In the genomic region with DNA sequence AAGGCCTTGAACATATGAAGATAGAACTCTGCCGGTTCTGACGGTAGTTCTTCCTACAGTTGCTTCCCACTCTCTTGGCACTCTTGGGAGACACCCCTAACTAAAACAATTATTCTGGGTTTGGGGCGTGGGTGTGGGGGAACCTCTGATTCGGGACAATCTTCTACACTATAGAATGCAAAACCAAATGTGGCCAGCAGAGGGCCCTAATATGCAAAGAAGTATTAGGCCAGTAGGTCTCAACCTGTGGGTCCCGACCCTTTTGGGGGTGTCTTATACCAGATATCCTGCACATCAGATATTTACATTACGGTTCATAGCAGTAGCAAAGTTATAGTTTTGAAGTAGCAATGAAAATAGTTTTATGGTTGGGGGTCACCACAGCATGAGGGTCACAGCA, we compare ENCODE assay signal across 13 mouse cellular contexts. TPM values are rescaled to one million over a fixed set of nuclear protein-coding genes. Genes with fewer than 3 reads are reported as not detected.
A peak's percentile ranks its signal among the peaks of the same experiment; 100 is the strongest.
DNase-seq lines count a peak whose midpoint lies in the region; ATAC-seq and TF ChIP-seq lines count a peak whose summit lies in the region.
"Had no signal": no experiment of that assay in that cellular context is flagged by ENCODE, and none has a peak within 500 bp of the region (broad histone marks: within the 10 kb centered on the region; RNA-seq: fewer than 3 reads in every experiment).

No protein-coding gene starts in this region.

- no peak overlapping the region for H3K27ac ChIP-seq in forebrain, postnatal 0 days (ENCODE audit: low read depth, low read length)
- H3K27ac ChIP-seq: hindbrain, embryonic 15.5 days had no signal

- no peaks in the 10 kb centered on the region for H3K27me3 ChIP-seq in forebrain, postnatal 0 days (ENCODE audit: insufficient read depth, low read length)
- H3K27me3 ChIP-seq: hindbrain, embryonic 15.5 days had no signal

- H3K9me3 ChIP-seq in forebrain, postnatal 0 days (ENCODE audit: low read length), result no peaks in the 10 kb centered on the region
- H3K9me3 ChIP-seq: hindbrain, embryonic 15.5 days had no signal

- no peak overlapping the region for H3K4me2 ChIP-seq in forebrain, postnatal 0 days (ENCODE audit: low read depth)
- H3K4me2 ChIP-seq: hindbrain, embryonic 15.5 days had no signal

- H3K4me1 ChIP-seq in forebrain, postnatal 0 days (ENCODE audit: insufficient read depth), result no peaks in the 10 kb centered on the region
- H3K4me1 ChIP-seq: hindbrain, embryonic 15.5 days had no signal

- no peak overlapping the region for H3K4me3 ChIP-seq in forebrain, postnatal 0 days (ENCODE audit: low read depth, low read length)
- H3K4me3 ChIP-seq: hindbrain, embryonic 15.5 days had no signal

- intact Hi-C loops in left cerebral cortex, postnatal 4 days (cut with DNase I), result no loop called here

- H3K36me3 ChIP-seq in forebrain, postnatal 0 days (ENCODE audit: insufficient read depth), result no peaks in the 10 kb centered on the region
- H3K36me3 ChIP-seq: hindbrain, embryonic 15.5 days had no signal

- H3K9ac ChIP-seq in forebrain, postnatal 0 days, result no peak overlapping the region
- H3K9ac ChIP-seq: hindbrain, embryonic 15.5 days had no signal

- no peak; the same call in 1 of the 2 replicates for TF ChIP-seq CTCF in forebrain, postnatal 0 days (IDR thresholded peaks at IDR 0.05; ENCODE audit: low read depth)

- WGBS in forebrain, postnatal 0 days, result 86% methylated on average over 6 of the region's 6 CpGs

- peak; percentile 6 for DNase-seq in cerebellum, adult 9-10 months
- DNase-seq in cerebellum, adult 8-10 months, result no peak
- DNase-seq in left cerebral cortex, postnatal 4 days, result peak; percentile 10
- DNase-seq in left cerebral cortex, adult 11 months (ENCODE audit: low spot score), result no peak
- peak; percentile 23 to 49 for DNase-seq in adrenal gland, postnatal 36 days
- no peak for DNase-seq in forebrain, postnatal 0 days
- DNase-seq in layer of hippocampus, adult 8-10 months (ENCODE audit: low spot score in 2 of 2), result no peak
- DNase-seq: cerebellum, adult 11-12 months had no signal

- peak; percentile 57; the same call in 1 of the 2 replicates for ATAC-seq in megakaryocyte progenitor cell, adult 5-6 weeks (replicated peaks; ENCODE audit: poor library complexity)
- no peak for ATAC-seq in forebrain, postnatal 0 days

RNA-seq across cellular contexts. Expression of gene Vnn1, which starts 13.8 kb away (rescaled TPM):
- under 1 TPM; 0.32 to 0.38 TPM for total RNA-seq in left cerebral cortex, postnatal 4 days (2021)
- 10 to 100 TPM; 18.8 to 60.6 TPM for total RNA-seq in adrenal gland, postnatal 36 days (2021)
- 0.17 TPM in 1 of 2 replicates, not detected in the other for total RNA-seq in megakaryocyte progenitor cell, adult 5-6 weeks (2015)
- 0.04 TPM in 1 of 2 replicates, not detected in the other for total RNA-seq in megakaryocyte progenitor cell, adult 5-6 weeks (2017)
- 0.38 and 0.43 TPM in 2 replicates for total RNA-seq in forebrain, postnatal 0 days (2014; rRNA removed)
- 0.92 and 0.98 TPM in 2 replicates for polyA plus RNA-seq in forebrain, postnatal 0 days (2015; fragmentation: Nextera tagmentation; extraction: Ambion mirVana)
- not detected for total RNA-seq in layer of hippocampus, adult 8-10 months (2022)

RNA-seq across cellular contexts. Expression of gene Vnn3, which starts 29.4 kb away (rescaled TPM):
- under 1 TPM in 1 of 2 experiments, not detected in 1; 0.20 TPM for total RNA-seq in left cerebral cortex, postnatal 4 days (2021)
- total RNA-seq in adrenal gland, postnatal 36 days (2021), result 10 to 100 TPM in 1 of 2 experiments, 1 to 10 TPM in 1; 8.5 to 77.2 TPM
- total RNA-seq in megakaryocyte progenitor cell, adult 5-6 weeks (2015), result not detected in 2 replicates
- total RNA-seq in megakaryocyte progenitor cell, adult 5-6 weeks (2017), result 0.21 TPM in 1 of 2 replicates, not detected in the other
- total RNA-seq in forebrain, postnatal 0 days (2014; rRNA removed), result 0.10 TPM in 1 of 2 replicates, not detected in the other
- polyA plus RNA-seq in forebrain, postnatal 0 days (2015; fragmentation: Nextera tagmentation; extraction: Ambion mirVana), result 0.10 TPM in 1 of 2 replicates, not detected in the other
- total RNA-seq in layer of hippocampus, adult 8-10 months (2022), result under 1 TPM in 3 of 4 experiments, not detected in 1; 0.17 to 0.36 (median 0.35) TPM
- polyA plus RNA-seq: hindbrain, embryonic 15.5 days; neural tube, embryonic 14.5 days had no signal

RNA-seq across cellular contexts. Expression of gene Taar1, which starts 39.5 kb away (rescaled TPM):
- total RNA-seq in left cerebral cortex, postnatal 4 days (2021), result not detected
- total RNA-seq in adrenal gland, postnatal 36 days (2021), result not detected
- not detected in 2 replicates for total RNA-seq in megakaryocyte progenitor cell, adult 5-6 weeks (2015)
- not detected in 2 replicates for total RNA-seq in megakaryocyte progenitor cell, adult 5-6 weeks (2017)
- not detected in 2 replicates for total RNA-seq in forebrain, postnatal 0 days (2014; rRNA removed)
- polyA plus RNA-seq in forebrain, postnatal 0 days (2015; fragmentation: Nextera tagmentation; extraction: Ambion mirVana), result not detected in 2 replicates
- total RNA-seq in layer of hippocampus, adult 8-10 months (2022), result not detected
- polyA plus RNA-seq: hindbrain, embryonic 15.5 days; liver, embryonic 16.5 days; neural tube, embryonic 14.5 days; stomach, embryonic 16.5 days had no signal

RNA-seq across cellular contexts. Expression of gene Taar2, which starts 57.7 kb away (rescaled TPM):
- not detected for total RNA-seq in left cerebral cortex, postnatal 4 days (2021)
- total RNA-seq in adrenal gland, postnatal 36 days (2021), result not detected
- not detected in 2 replicates for total RNA-seq in megakaryocyte progenitor cell, adult 5-6 weeks (2015)
- total RNA-seq in megakaryocyte progenitor cell, adult 5-6 weeks (2017), result not detected in 2 replicates
- not detected in 2 replicates for total RNA-seq in forebrain, postnatal 0 days (2014; rRNA removed)
- polyA plus RNA-seq in forebrain, postnatal 0 days (2015; fragmentation: Nextera tagmentation; extraction: Ambion mirVana), result 0.15 and 0.19 TPM in 2 replicates
- total RNA-seq in layer of hippocampus, adult 8-10 months (2022), result not detected
- polyA plus RNA-seq: hindbrain, embryonic 15.5 days; liver, embryonic 16.5 days; neural tube, embryonic 14.5 days had no signal

Comparison
In these comparisons a context has a peak if more than half of its experiments do, and no peak if none do; other contexts are left out.
1. DNase-seq: peak in cerebellum, adult 9-10 months (single experiment), left cerebral cortex, postnatal 4 days (single experiment) and adrenal gland, postnatal 36 days (2 of 2); none in cerebellum, adult 8-10 months (single experiment), left cerebral cortex, adult 11 months (single experiment), forebrain, postnatal 0 days (single experiment) and layer of hippocampus, adult 8-10 months (0 of 2).
2. RNA of gene Vnn1, which starts 13.8 kb away (total RNA-seq): 18.8 to 60.6 TPM in adrenal gland, postnatal 36 days; 0.38 to 0.43 TPM in forebrain, postnatal 0 days, 0.32 to 0.38 TPM in left cerebral cortex, postnatal 4 days, 0.04 to 0.17 TPM in megakaryocyte progenitor cell, adult 5-6 weeks and not detected in layer of hippocampus, adult 8-10 months; every median in the first group is over 10 times any median in the second.